Mouse (Mus musculus): ENCODE results near the gene Insl6. TPM values are rescaled to one million over a fixed set of nuclear protein-coding genes. Genes with fewer than 3 reads are reported as not detected.

Gene Insl6
- total and polyA plus RNA-seq, 2 experiments from 2014 or later = 0.48 to 2.0 TPM

DNA sequence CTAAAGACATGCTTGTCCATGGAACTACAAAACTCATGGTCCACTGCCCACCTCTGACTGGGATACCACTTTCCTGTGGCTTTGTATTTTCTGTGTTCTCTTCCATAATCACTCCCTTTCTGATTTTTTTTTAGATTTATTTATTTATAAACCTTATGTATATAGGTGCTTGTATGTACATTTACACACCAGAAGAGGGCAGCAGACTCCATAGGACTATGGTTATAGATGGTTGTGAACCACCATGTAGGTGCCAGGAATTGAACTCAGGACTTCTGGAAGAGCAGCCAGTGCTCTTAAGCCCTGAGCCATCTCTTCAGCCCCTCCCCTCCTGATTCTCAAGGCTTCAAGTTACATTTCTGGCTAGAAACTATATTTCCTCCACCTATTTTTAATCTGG is 16.3 kb downstream of the Insl6 start:
- H3K27me3 ChIP-seq (ENCODE audit: insufficient read depth, low read length) = no peaks in the 10 kb centered on the region

DNA sequence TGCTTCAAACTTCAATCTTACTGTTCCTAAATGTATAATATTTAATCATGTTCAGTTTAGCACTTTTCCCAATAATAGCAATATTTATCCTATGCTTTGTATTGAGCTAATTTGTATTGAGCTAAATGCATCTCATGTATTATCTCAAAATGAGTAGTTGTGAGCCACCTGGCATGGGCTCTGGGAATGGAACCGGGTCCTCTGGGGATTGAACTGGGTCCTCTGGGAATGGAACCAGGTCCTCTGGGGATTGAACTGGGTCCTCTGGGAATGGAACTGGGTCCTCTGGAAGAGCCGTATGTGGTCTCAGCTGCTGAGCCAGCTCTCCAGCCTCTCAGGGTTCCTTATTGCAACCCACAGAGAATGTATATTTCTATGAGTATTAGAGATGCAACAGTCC is 23.0 kb downstream of the Insl6 start:
- ATAC-seq (no peak), DNase-seq (no peak)
- H3K9me3 ChIP-seq (ENCODE audit: low read length) = no peaks in the 10 kb centered on the region
- peaks cover 34% of the 10 kb centered on the region for H3K36me3 ChIP-seq (ENCODE audit: insufficient read depth)
- 83% methylated on average over 2 of the region's 2 CpGs for WGBS
- peaks cover 4% of the 10 kb centered on the region; the same call in 1 of the 2 replicates for H3K4me1 ChIP-seq (ENCODE audit: insufficient read depth)
- H3K9ac ChIP-seq = no peak overlapping the region
- no peaks in the 10 kb centered on the region for H3K27me3 ChIP-seq (ENCODE audit: insufficient read depth, low read length)
- H3K4me2 ChIP-seq (ENCODE audit: low read depth) = no peak overlapping the region
- H3K4me3 ChIP-seq (ENCODE audit: low read depth, low read length) = no peak overlapping the region
- TF ChIP-seq CTCF (IDR thresholded peaks at IDR 0.05; ENCODE audit: low read depth) = no peak
- H3K27ac ChIP-seq (ENCODE audit: low read depth, low read length) = no peak overlapping the region

More for the DNA sequence above, 16.3 kb downstream of the Insl6 start:
- TF ChIP-seq CTCF (IDR thresholded peaks at IDR 0.05; ENCODE audit: low read depth) = peak; percentile 28; the same call in 1 of the 2 replicates
- ATAC-seq (no peak), DNase-seq (no peak)
- no peak overlapping the region for H3K9ac ChIP-seq
- H3K4me3 ChIP-seq (ENCODE audit: low read depth, low read length) = no peak overlapping the region
- peaks cover 4% of the 10 kb centered on the region; the same call in 1 of the 2 replicates for H3K4me1 ChIP-seq (ENCODE audit: insufficient read depth)
- no peak overlapping the region for H3K4me2 ChIP-seq (ENCODE audit: low read depth)
- no peak overlapping the region for H3K27ac ChIP-seq (ENCODE audit: low read depth, low read length)
- H3K36me3 ChIP-seq (ENCODE audit: insufficient read depth) = peaks cover 24% of the 10 kb centered on the region
- no peaks in the 10 kb centered on the region for H3K9me3 ChIP-seq (ENCODE audit: low read length)

DNA sequence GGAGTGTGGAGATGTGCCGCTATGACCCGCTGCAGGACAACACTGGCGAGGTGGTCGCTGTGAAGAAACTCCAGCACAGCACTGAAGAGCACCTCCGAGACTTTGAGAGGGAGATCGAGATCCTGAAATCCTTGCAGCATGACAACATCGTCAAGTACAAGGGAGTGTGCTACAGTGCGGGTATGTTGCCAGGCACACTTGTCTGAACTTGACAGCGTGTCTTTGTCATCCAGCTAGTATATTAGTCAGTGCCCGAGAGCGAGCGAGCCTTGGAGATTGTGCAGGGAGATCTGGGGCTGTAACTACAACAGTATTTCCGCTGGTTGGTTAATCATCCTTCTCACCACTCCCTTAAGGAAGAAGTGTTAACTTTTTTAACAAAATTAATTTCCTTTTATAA is 24.2 kb downstream of the Insl6 start:
- Histone ChIP-seq H3K4me3 (ENCODE audit: low read depth, low read length) (no peak overlapping the region), H3K9me3 (ENCODE audit: low read length) (no peaks in the 10 kb centered on the region), H3K4me1 (ENCODE audit: insufficient read depth) (peaks cover 4% of the 10 kb centered on the region; the same call in 1 of the 2 replicates), H3K4me2 (ENCODE audit: low read depth) (no peak overlapping the region), H3K27me3 (ENCODE audit: insufficient read depth, low read length) (no peaks in the 10 kb centered on the region), H3K27ac (ENCODE audit: low read depth, low read length) (no peak overlapping the region), H3K36me3 (ENCODE audit: insufficient read depth) (peaks cover 39% of the 10 kb centered on the region), H3K9ac (no peak overlapping the region)
- 85% methylated on average over 13 of the region's 13 CpGs for WGBS
- ATAC-seq = no peak
- TF ChIP-seq CTCF (IDR thresholded peaks at IDR 0.05; ENCODE audit: low read depth) = no peak
- DNase-seq = no peak

DNA sequence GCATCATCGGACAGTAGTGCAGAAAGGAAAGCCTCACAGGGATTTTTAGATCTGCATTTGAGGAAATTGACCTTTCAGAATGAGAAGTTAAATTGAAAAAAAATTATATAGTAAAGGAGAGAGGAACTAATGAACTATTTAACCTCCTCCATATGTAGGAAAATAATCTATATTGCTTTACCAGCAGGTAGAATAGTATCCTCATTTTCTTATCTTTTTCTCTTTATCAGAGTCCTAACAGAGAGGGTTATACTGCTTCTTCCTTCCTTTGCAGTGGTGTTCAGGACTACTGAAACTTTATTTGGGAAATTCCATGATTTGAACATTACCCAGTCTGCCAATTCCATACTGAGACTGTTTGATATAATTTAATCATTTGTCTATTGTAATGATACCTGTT is 27.8 kb downstream of the Insl6 start:
- H3K27me3 ChIP-seq (ENCODE audit: insufficient read depth, low read length) = no peaks in the 10 kb centered on the region
- no peaks in the 10 kb centered on the region for H3K4me1 ChIP-seq (ENCODE audit: insufficient read depth)
- TF ChIP-seq CTCF (IDR thresholded peaks at IDR 0.05; ENCODE audit: low read depth) = no peak
- no peak overlapping the region for H3K27ac ChIP-seq (ENCODE audit: low read depth, low read length)
- H3K4me2 ChIP-seq (ENCODE audit: low read depth) = no peak overlapping the region
- no peak overlapping the region for H3K9ac ChIP-seq
- WGBS = 94% methylated on average over 1 of the region's 1 CpGs
- no peak overlapping the region for H3K4me3 ChIP-seq (ENCODE audit: low read depth, low read length)
- H3K9me3 ChIP-seq (ENCODE audit: low read length) = no peaks in the 10 kb centered on the region
- H3K36me3 ChIP-seq (ENCODE audit: insufficient read depth) = peaks cover 53% of the 10 kb centered on the region
- DNase-seq = no peak
- ATAC-seq = no peak

DNA sequence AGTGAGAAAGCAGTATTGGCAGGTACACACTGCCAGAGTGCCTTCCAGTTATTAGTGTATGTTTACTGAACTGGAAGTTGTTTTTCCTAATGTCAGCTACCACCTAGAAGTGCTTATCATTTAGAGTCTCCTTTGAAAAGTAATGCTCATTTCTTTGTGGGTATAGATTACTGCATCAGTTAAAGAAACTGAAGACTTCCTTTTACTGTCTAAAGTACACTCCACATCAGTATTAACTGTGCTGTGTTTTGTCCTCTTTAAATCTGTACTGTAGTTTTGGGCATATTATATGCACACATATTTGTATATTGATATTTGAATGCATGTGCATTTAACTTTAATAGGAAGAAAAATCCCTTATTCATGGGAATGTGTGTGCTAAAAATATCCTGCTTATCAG is 29.0 kb downstream of the Insl6 start:
- Histone ChIP-seq H3K4me3 (ENCODE audit: low read depth, low read length) (no peak overlapping the region), H3K9me3 (ENCODE audit: low read length) (no peaks in the 10 kb centered on the region), H3K9ac (no peak overlapping the region), H3K36me3 (ENCODE audit: insufficient read depth) (peaks cover 58% of the 10 kb centered on the region), H3K27ac (ENCODE audit: low read depth, low read length) (no peak overlapping the region), H3K27me3 (ENCODE audit: insufficient read depth, low read length) (no peaks in the 10 kb centered on the region), H3K4me2 (ENCODE audit: low read depth) (no peak overlapping the region), H3K4me1 (ENCODE audit: insufficient read depth) (no peaks in the 10 kb centered on the region)
- no peak for ATAC-seq
- TF ChIP-seq CTCF (IDR thresholded peaks at IDR 0.05; ENCODE audit: low read depth) = no peak
- no peak for DNase-seq

DNA sequence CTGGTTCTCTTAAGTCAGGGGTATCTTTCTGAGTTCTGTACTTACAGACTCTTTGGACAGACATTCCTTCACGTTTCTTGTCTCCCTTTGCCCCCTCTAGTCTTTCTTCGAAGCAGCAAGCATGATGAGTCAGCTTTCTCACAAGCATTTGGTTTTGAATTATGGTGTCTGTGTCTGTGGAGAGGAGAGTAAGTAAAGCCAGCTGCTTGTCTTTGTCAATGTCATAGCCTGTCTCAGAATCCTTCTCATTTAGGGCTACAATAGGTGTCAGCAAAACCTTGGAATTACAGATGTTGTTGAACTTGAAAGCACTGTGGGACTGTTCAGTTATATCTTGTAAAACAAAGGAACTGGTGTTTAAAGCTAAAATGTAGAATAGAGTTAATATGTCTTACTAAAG is 30.4 kb downstream of the Insl6 start:
- no peak for TF ChIP-seq CTCF (IDR thresholded peaks at IDR 0.05; ENCODE audit: low read depth)
- no peak overlapping the region for H3K4me2 ChIP-seq (ENCODE audit: low read depth)
- peaks cover 56% of the 10 kb centered on the region for H3K36me3 ChIP-seq (ENCODE audit: insufficient read depth)
- WGBS = 71% methylated on average over 2 of the region's 2 CpGs
- DNase-seq (no peak), ATAC-seq (no peak)
- no peak overlapping the region for H3K9ac ChIP-seq
- H3K9me3 ChIP-seq (ENCODE audit: low read length) = no peaks in the 10 kb centered on the region
- no peaks in the 10 kb centered on the region for H3K27me3 ChIP-seq (ENCODE audit: insufficient read depth, low read length)
- no peak overlapping the region for H3K27ac ChIP-seq (ENCODE audit: low read depth, low read length)
- H3K4me1 ChIP-seq (ENCODE audit: insufficient read depth) = no peaks in the 10 kb centered on the region
- no peak overlapping the region for H3K4me3 ChIP-seq (ENCODE audit: low read depth, low read length)

DNA sequence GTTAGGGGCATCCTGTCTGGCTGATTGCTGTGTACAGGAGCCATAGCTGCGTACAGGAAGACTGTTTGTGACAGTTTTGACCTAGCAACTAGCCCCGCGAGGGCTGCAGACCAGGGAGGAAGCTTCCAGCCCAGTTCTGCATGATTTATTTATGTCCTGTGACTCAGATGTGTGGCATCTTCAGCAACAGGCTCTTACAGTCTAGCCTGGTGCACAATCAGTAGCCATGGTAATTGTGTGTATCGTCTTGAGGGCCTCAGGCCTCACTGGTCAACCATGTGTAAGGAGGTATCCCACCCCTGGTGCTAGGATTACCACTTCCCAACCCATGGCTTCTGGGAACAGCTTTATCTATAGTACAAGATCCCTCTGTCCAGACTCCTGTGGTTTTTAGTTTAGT is 32.6 kb downstream of the Insl6 start:
- Histone ChIP-seq H3K4me2 (ENCODE audit: low read depth) (no peak overlapping the region), H3K4me3 (ENCODE audit: low read depth, low read length) (no peak overlapping the region), H3K9me3 (ENCODE audit: low read length) (no peaks in the 10 kb centered on the region), H3K36me3 (ENCODE audit: insufficient read depth) (peaks cover 46% of the 10 kb centered on the region), H3K4me1 (ENCODE audit: insufficient read depth) (no peaks in the 10 kb centered on the region), H3K27ac (ENCODE audit: low read depth, low read length) (no peak overlapping the region), H3K9ac (no peak overlapping the region), H3K27me3 (ENCODE audit: insufficient read depth, low read length) (no peaks in the 10 kb centered on the region)
- WGBS = 87% methylated on average over 4 of the region's 4 CpGs
- DNase-seq (no peak), ATAC-seq (no peak)
- no peak for TF ChIP-seq CTCF (IDR thresholded peaks at IDR 0.05; ENCODE audit: low read depth)

DNA sequence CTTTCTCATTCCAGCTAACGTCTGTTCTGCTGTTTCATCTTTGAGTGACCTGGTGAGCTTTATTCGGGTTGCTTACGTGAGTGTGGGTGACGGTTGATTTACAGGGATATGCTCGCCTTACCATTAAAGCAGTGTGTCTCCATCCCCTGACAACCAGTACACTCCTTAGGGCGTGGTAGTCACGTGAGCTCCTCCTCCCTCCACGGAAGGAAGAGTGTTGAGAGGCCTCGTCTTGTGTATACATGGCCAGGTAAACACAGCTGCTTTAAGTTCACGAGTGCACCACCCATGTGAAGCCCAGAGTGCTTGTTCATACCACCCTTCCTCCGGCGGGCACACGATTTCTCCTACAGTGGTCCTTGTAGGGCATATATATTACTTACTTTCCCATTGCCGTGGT is 33.6 kb downstream of the Insl6 start:
- H3K36me3 ChIP-seq (ENCODE audit: insufficient read depth) = peaks cover 46% of the 10 kb centered on the region
- H3K9ac ChIP-seq = no peak overlapping the region
- DNase-seq (no peak), ATAC-seq (no peak)
- no peaks in the 10 kb centered on the region for H3K4me1 ChIP-seq (ENCODE audit: insufficient read depth)
- no peak overlapping the region for H3K4me2 ChIP-seq (ENCODE audit: low read depth)
- H3K27ac ChIP-seq (ENCODE audit: low read depth, low read length) = no peak overlapping the region
- H3K9me3 ChIP-seq (ENCODE audit: low read length) = no peaks in the 10 kb centered on the region
- no peak for TF ChIP-seq CTCF (IDR thresholded peaks at IDR 0.05; ENCODE audit: low read depth)
- 90% methylated on average over 14 of the region's 14 CpGs for WGBS
- H3K4me3 ChIP-seq (ENCODE audit: low read depth, low read length) = no peak overlapping the region
- H3K27me3 ChIP-seq (ENCODE audit: insufficient read depth, low read length) = no peaks in the 10 kb centered on the region

Data from forebrain, postnatal 0 days (tissue).